Mouse (Mus musculus) heart, embryonic 13.5 days (tissue): ENCODE data around the gene Pogz. TPM values are rescaled to one million over a fixed set of nuclear protein-coding genes. Genes with fewer than 3 reads are reported as not detected.

Source experiments
- ATAC-seq: fragments of 200-750 bp; cut with Nextera tagmentation; 2 replicates; pipeline ENCODE4 v1.8.0; 2017; ENCODE audit warnings: moderate TSS enrichment; ENCODE audit not compliant: insufficient number of reproducible peaks, low FRiP score, low TSS enrichment; ENCODE audit errors: extremely low read depth
- H3K27ac ChIP-seq: fragments of 300-500 bp; sonication (generic); replicated peaks from 2 replicates; pipeline ENCODE4 v1.5.1; 2015; ENCODE audit warnings: moderate library complexity, mild to moderate bottlenecking, inconsistent platforms
- H3K27me3 ChIP-seq: fragments of 300-500 bp; sonication (generic); replicated peaks from 2 replicates; pipeline ENCODE4 v1.6.1; 2015; ENCODE audit warnings: mild to moderate bottlenecking, inconsistent platforms
- H3K36me3 ChIP-seq: fragments of 300-500 bp; sonication (generic); 2 replicates; pipeline ENCODE4 v1.6.1; 2015; ENCODE audit warnings: mild to moderate bottlenecking, inconsistent platforms
- H3K4me1 ChIP-seq: fragments of 300-500 bp; sonication (generic); 2 replicates; pipeline ENCODE4 v1.6.1; 2015; ENCODE audit warnings: inconsistent platforms
- H3K4me2 ChIP-seq: fragments of 300-500 bp; sonication (generic); 2 replicates; pipeline ENCODE4 v1.6.1; 2015; ENCODE audit warnings: inconsistent platforms, mild to moderate bottlenecking, moderate library complexity
- H3K4me3 ChIP-seq: fragments of 300-500 bp; sonication (generic); 2 replicates; pipeline ENCODE4 v1.5.1; 2015; ENCODE audit warnings: moderate library complexity, mild to moderate bottlenecking, inconsistent platforms
- H3K9ac ChIP-seq: fragments of 300-500 bp; sonication (generic); 2 replicates; pipeline ENCODE4 v1.6.1; 2015; ENCODE audit warnings: inconsistent platforms, mild to moderate bottlenecking, moderate library complexity
- H3K9me3 ChIP-seq: fragments of 300-500 bp; sonication (generic); 2 replicates; pipeline ENCODE4 v1.6.1; 2016; ENCODE audit warnings: inconsistent platforms
- WGBS: fragments of 180-500 bp; shearing (Covaris S2); methylation state at CpG from one replicate; pipeline ENCODE4 v1.1.7; 2015; ENCODE audit warnings: mixed read lengths; 5-methylcytosine and 5-hydroxymethylcytosine counted together
- polyA plus RNA-seq: library from polyadenylated mRNA; unstranded; fragments of >200 nt; fragmentation: Nextera tagmentation; extraction: Ambion mirVana; gene quantifications from 2 replicates; pipeline ENCODE4 v1.2.1, GENCODE M21; 2015

The Pogz gene
- polyA plus RNA-seq, 1 experiment from 2014 or later, result 9.3 TPM

GRCm38 (mm10) chr3:94813651-94814050 is 23.7 kb upstream of the Pogz start:
- ATAC-seq, result no peak
- 86% methylated on average over 3 of the region's 3 CpGs for WGBS
- H3K9ac ChIP-seq, result no peak overlapping the region
- peaks cover 11% of the 10 kb centered on the region for H3K4me1 ChIP-seq
- H3K27me3 ChIP-seq, result no peaks in the 10 kb centered on the region
- H3K9me3 ChIP-seq, result no peaks in the 10 kb centered on the region
- H3K27ac ChIP-seq, result no peak overlapping the region
- no peak overlapping the region for H3K4me3 ChIP-seq
- no peak overlapping the region for H3K4me2 ChIP-seq
- no peaks in the 10 kb centered on the region for H3K36me3 ChIP-seq

- H3K4me3 ChIP-seq, result no peak overlapping the region
- no peaks in the 10 kb centered on the region for H3K9me3 ChIP-seq
- peaks cover 6% of the 10 kb centered on the region; the same call in 1 of the 2 replicates for H3K4me1 ChIP-seq
- H3K4me2 ChIP-seq, result no peak overlapping the region
- no peak overlapping the region for H3K27ac ChIP-seq
- H3K9ac ChIP-seq, result no peak overlapping the region
- ATAC-seq, result no peak
- WGBS, result 58% methylated on average over 4 of the region's 4 CpGs
- H3K27me3 ChIP-seq, result no peaks in the 10 kb centered on the region
- H3K36me3 ChIP-seq, result no peaks in the 10 kb centered on the region
These were observed 23.3 kb upstream of the Pogz start for GRCm38 (mm10) chr3:94814063-94814462.

GRCm38 (mm10) chr3:94814663-94815062 is 22.7 kb upstream of the Pogz start:
- 76% methylated on average over 4 of the region's 4 CpGs for WGBS
- Histone ChIP-seq H3K4me2 (no peak overlapping the region), H3K36me3 (no peaks in the 10 kb centered on the region), H3K4me1 (peaks cover 12% of the 10 kb centered on the region; the same call in 1 of the 2 replicates), H3K27me3 (no peaks in the 10 kb centered on the region), H3K27ac (no peak overlapping the region), H3K4me3 (no peak overlapping the region), H3K9me3 (no peaks in the 10 kb centered on the region), H3K9ac (no peak overlapping the region)
- no peak for ATAC-seq

DNA sequence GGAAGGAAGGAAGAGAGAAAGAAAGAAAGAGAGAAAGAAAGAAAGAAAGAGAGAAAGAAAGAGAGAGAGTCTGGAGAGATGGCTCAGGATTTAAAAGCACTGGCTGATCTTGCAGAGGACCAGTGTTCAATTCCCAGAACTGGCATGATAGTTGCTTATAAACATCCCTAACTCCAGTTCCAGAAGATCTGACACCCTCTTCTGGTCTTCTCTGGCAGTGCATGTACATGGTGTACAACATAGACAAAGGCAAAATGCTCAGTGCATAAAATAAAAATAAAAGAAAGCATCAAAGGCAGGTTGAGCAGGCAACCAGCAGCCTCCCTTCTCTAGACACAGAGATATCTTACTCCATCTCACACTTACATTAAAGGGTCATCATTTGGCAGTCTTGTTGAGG is 21.8 kb upstream of the Pogz start:
- Histone ChIP-seq H3K4me3 (no peak overlapping the region), H3K27ac (no peak overlapping the region), H3K9me3 (no peaks in the 10 kb centered on the region), H3K27me3 (no peaks in the 10 kb centered on the region), H3K9ac (no peak overlapping the region), H3K4me1 (peaks cover 18% of the 10 kb centered on the region), H3K36me3 (no peaks in the 10 kb centered on the region), H3K4me2 (no peak overlapping the region)
- no peak for ATAC-seq

DNA sequence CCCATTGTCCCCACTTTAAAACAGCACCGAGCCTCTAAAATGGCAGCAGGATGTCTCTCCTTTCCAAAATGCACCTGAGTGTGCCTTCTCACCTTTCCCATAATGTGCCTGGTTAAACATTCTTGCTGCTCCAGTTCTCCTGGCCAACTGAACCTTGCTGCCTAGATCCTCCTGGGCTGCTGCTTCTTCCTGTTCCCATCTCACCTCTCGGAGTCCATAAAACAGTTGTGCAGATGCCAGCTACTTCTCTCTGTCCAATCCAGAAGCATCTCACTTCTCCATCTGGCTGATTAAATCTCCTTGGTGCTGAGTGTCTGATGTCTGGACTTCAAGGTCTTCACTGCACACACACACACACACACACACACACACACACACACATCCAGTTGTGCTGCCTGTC is 19.6 kb upstream of the Pogz start:
- Histone ChIP-seq H3K36me3 (no peaks in the 10 kb centered on the region), H3K9me3 (no peaks in the 10 kb centered on the region), H3K4me2 (no peak overlapping the region), H3K27me3 (no peaks in the 10 kb centered on the region), H3K4me1 (peaks cover 20% of the 10 kb centered on the region), H3K9ac (no peak overlapping the region), H3K27ac (no peak overlapping the region), H3K4me3 (no peak overlapping the region)
- WGBS, result 73% methylated on average over 2 of the region's 2 CpGs
- ATAC-seq, result no peak

GRCm38 (mm10) chr3:94819452-94820425 is 17.6 kb upstream of the Pogz start:
- Histone ChIP-seq H3K27me3 (no peaks in the 10 kb centered on the region), H3K4me2 (peak overlapping the region; percentile 36), H3K27ac (peak overlapping the region; percentile 64), H3K36me3 (no peaks in the 10 kb centered on the region), H3K9ac (0 out of 2 replicates have a peak overlapping the region, but pooled peaks have one; percentile 5), H3K4me1 (peaks cover 20% of the 10 kb centered on the region), H3K4me3 (no peak overlapping the region; the same call in 1 of the 2 replicates), H3K9me3 (peaks cover 3% of the 10 kb centered on the region; the same call in 1 of the 2 replicates)
- WGBS, result 44% methylated on average over 24 of the region's 24 CpGs
- no peak for ATAC-seq

DNA sequence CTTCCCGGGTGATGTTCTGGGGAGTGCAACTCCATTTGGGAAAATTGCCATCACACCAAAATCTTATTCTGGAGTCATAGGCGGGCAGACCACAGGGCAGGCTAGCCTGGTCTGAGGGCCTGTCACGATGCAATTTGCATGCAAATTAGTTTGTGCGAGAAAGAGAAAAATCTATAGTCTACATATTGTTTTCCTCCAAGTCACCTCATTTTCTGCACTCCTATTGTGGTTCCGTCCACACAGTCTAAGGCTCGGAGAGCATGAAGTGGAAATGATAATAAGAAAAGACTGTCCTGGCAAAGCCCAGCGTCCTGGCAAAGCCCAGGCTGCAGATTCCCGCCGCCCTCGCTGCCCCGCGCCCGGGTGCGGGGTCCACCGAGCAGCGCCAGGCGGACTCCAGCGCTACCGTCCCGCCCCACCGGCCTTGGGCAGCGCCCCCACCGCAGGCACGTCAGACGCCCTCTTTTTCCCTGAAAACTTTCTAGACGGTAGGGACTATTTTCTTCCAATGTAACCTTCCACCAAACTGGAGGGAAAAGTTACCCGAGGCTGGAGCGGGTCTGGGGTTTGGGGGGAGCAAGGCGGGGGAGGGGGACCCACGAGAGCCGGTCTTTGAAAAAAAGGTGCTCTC is 16.2 kb upstream of the Pogz start:
- Histone ChIP-seq H3K9me3 (peaks cover 3% of the 10 kb centered on the region; the same call in 1 of the 2 replicates), H3K9ac (peak overlapping the region; percentile 95), H3K36me3 (no peaks in the 10 kb centered on the region), H3K27ac (peak overlapping the region; percentile 91), H3K4me2 (peak overlapping the region; percentile 77), H3K27me3 (no peaks in the 10 kb centered on the region), H3K4me3 (peak overlapping the region; percentile 78), H3K4me1 (peaks cover 20% of the 10 kb centered on the region)
- ATAC-seq, result no peak
- 3% methylated on average over 31 of the region's 31 CpGs for WGBS

DNA sequence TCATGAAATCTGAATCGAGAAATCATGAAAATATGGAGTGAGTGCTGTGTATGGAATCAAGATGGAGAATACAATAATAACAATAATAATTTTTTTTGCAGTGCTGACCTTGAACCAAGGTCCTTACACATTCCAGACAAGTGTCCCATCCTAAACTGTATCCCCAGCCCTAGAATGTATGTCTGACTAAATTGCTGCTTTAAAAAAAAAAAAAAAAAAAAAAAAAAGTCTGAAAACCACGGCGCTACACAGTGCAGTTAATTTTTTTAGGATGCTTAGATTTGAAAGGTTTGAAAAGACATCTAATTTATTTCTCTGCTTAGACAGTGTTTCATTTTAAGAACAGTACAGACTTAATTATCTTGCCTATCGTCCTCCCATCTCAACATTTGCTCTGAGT is 15.3 kb upstream of the Pogz start:
- H3K36me3 ChIP-seq, result no peaks in the 10 kb centered on the region
- WGBS, result 78% methylated on average over 4 of the region's 4 CpGs
- H3K4me1 ChIP-seq, result peaks cover 20% of the 10 kb centered on the region
- ATAC-seq, result no peak
- H3K4me3 ChIP-seq, result peak overlapping the region; percentile 78
- H3K9ac ChIP-seq, result peak overlapping the region; percentile 95; the same call in 1 of the 2 replicates
- H3K4me2 ChIP-seq, result peak overlapping the region; percentile 77
- no peaks in the 10 kb centered on the region for H3K27me3 ChIP-seq
- no peak overlapping the region; the same call in 1 of the 2 replicates for H3K27ac ChIP-seq
- H3K9me3 ChIP-seq, result peaks cover 3% of the 10 kb centered on the region; the same call in 1 of the 2 replicates

DNA sequence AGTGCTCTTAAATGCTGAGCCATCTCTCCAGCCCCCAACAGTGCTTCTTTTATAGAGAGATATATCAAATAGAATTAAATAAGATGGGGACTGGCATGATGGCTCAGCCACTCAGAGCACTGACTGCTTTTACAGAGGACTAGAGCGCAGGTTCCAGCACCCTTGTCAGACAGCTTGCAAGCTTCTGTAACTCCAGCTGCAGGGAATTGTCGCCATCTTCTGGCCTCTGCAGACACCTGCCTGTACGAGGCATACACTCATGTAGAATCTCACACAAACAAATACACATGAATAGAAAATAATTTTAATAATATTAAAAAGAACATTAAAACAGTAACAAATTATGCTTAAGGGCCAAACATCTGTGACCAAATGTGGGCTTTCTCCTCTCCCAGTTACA is 13.3 kb upstream of the Pogz start:
- no peak overlapping the region for H3K4me2 ChIP-seq

GRCm38 (mm10) chr3:94832100-94832499 is 5.3 kb upstream of the Pogz start:
- Histone ChIP-seq H3K4me3 (peak overlapping the region; percentile 26; the same call in 1 of the 2 replicates), H3K9ac (peak overlapping the region; percentile 56)
- ATAC-seq, result no peak

More for the DNA sequence above, 13.3 kb upstream of the Pogz start:
- WGBS, result 74% methylated on average over 3 of the region's 3 CpGs
- no peak overlapping the region for H3K27ac ChIP-seq
- peaks cover 3% of the 10 kb centered on the region; the same call in 1 of the 2 replicates for H3K9me3 ChIP-seq
- ATAC-seq, result no peak
- no peaks in the 10 kb centered on the region for H3K27me3 ChIP-seq
- H3K9ac ChIP-seq, result no peak overlapping the region
- H3K4me1 ChIP-seq, result peaks cover 20% of the 10 kb centered on the region
- no peak overlapping the region for H3K4me3 ChIP-seq
- no peaks in the 10 kb centered on the region for H3K36me3 ChIP-seq

DNA sequence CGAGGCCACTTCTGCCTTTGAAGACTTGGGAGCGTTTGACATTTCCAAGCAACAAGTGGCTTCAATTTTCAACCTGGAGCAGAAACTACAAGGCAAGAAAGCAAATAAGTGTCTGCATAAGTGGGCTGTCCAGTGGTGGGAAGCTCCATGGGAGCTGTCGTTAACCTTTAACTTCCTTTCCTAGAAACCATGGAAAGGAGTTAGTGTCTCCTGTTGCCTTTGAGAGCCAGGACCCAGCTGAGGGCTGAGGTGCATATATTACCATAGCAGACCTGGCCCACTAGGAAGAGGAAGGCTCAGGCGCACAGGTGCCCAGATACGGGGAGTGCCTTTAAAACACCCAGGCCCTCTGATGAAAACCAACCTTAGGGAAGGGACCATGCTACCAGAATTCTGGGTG is 4.7 kb upstream of the Pogz start:
- Histone ChIP-seq H3K4me1 (peaks cover 9% of the 10 kb centered on the region), H3K4me2 (peak overlapping the region; percentile 55), H3K27me3 (no peaks in the 10 kb centered on the region), H3K9me3 (no peaks in the 10 kb centered on the region), H3K9ac (peak overlapping the region; percentile 56), H3K4me3 (no peak overlapping the region), H3K27ac (no peak overlapping the region), H3K36me3 (no peaks in the 10 kb centered on the region)
- 64% methylated on average over 5 of the region's 5 CpGs for WGBS
- no peak for ATAC-seq

More at GRCm38 (mm10) chr3:94832100-94832499, 5.3 kb upstream of the Pogz start:
- H3K27ac ChIP-seq, result no peak overlapping the region
- peaks cover 9% of the 10 kb centered on the region for H3K4me1 ChIP-seq
- WGBS, result 5% methylated on average over 9 of the region's 9 CpGs
- no peaks in the 10 kb centered on the region for H3K36me3 ChIP-seq
- no peaks in the 10 kb centered on the region for H3K9me3 ChIP-seq
- H3K4me2 ChIP-seq, result peak overlapping the region; percentile 55
- no peaks in the 10 kb centered on the region for H3K27me3 ChIP-seq
